Mouse (Mus musculus) E14TG2a.4 (cell line): ENCODE data around the gene Cep295.

ENCODE experiments used
- CTCF ChIP-seq: conservative IDR thresholded peaks from 2 replicates; pipeline ENCODE4 v1.5.1; 2014; ENCODE audit warnings: low read length
- NANOG ChIP-seq: IDR thresholded peaks from 2 replicates; pipeline ENCODE4 v1.6.1; 2014; ENCODE audit warnings: borderline replicate concordance, low read length, mixed read lengths
- POU5F1 ChIP-seq: IDR thresholded peaks from 2 replicates; pipeline ENCODE4 v1.6.1; 2014; ENCODE audit warnings: low read length, borderline replicate concordance

GRCm38 (mm10) chr9:15298451-15298850 is 59.1 kb downstream of the Cep295 start:
- TF ChIP-seq CTCF (no peak), NANOG (no peak), POU5F1 (no peak)
